Mouse (Mus musculus): ENCODE results near the gene Pdpr.
"Not testable (repeated sequence)": the region's sequence is repeated elsewhere in the genome, so short reads cannot be mapped to it uniquely, and the experiment has no call there.

The Pdpr gene

GRCm38 (mm10) chr8:111090126-111090525, 4.3 kb upstream of the Pdpr start:
- DNase-seq (ENCODE audit: low spot score in 2 of 2) = peak; percentile 74 to 75

- DNase-seq (ENCODE audit: low spot score in 2 of 2) = no peak
These were observed 2.7 kb upstream of the Pdpr start for GRCm38 (mm10) chr8:111091706-111092105.

- not testable (repeated sequence) for DNase-seq (ENCODE audit: low spot score in 2 of 2)
These were observed 2.1 kb upstream of the Pdpr start, which contains the start of gene Clec18a for GRCm38 (mm10) chr8:111092326-111092725. Gene Clec18a (minus strand): TSS chr8:111092426.

- peak; percentile 11 to 28 for DNase-seq (ENCODE audit: low spot score in 2 of 2)
These were observed 381 bp downstream of the Pdpr start for GRCm38 (mm10) chr8:111094719-111095302.

GRCm38 (mm10) chr8:111114891-111115290, 20.5 kb downstream of the Pdpr start:
- no peak for DNase-seq (ENCODE audit: low spot score in 2 of 2)

GRCm38 (mm10) chr8:111119481-111119880, 25.1 kb downstream of the Pdpr start:
- DNase-seq (ENCODE audit: low spot score in 2 of 2) = no peak

GRCm38 (mm10) chr8:111130756-111131155, 36.3 kb downstream of the Pdpr start:
- DNase-seq (ENCODE audit: low spot score in 2 of 2) = no peak

GRCm38 (mm10) chr8:111142521-111142920, 48.1 kb downstream of the Pdpr start:
- DNase-seq (ENCODE audit: low spot score in 2 of 2) = no peak

GRCm38 (mm10) chr8:111144901-111145459, 50.5 kb downstream of the Pdpr start:
- DNase-seq (ENCODE audit: low spot score in 2 of 2) = peak in 1 of 2 experiments; percentile 23

GRCm38 (mm10) chr8:111145460-111146012, 51.1 kb downstream of the Pdpr start:
- DNase-seq (ENCODE audit: low spot score in 2 of 2) = peak; percentile 87 to 88

- DNase-seq (ENCODE audit: low spot score in 2 of 2) = no peak
These were observed 61.4 kb downstream of the Pdpr start for GRCm38 (mm10) chr8:111155721-111156436.

- DNase-seq (ENCODE audit: low spot score in 2 of 2) = peak; percentile 54 to 64
These were observed 63.2 kb downstream of the Pdpr start for GRCm38 (mm10) chr8:111157617-111158016.

GRCm38 (mm10) chr8:111171661-111172060, 77.2 kb downstream of the Pdpr start:
- DNase-seq (ENCODE audit: low spot score in 2 of 2) = no peak

GRCm38 (mm10) chr8:111185472-111185947, 91.1 kb downstream of the Pdpr start:
- DNase-seq (ENCODE audit: low spot score in 2 of 2) = peak; percentile 29 to 56
